Mouse (Mus musculus): ENCODE measurements around the gene Zfp618. TPM values are rescaled to one million over a fixed set of nuclear protein-coding genes. Genes with fewer than 3 reads are reported as not detected.

The Zfp618 gene
- polyA plus RNA-seq, 1 experiment from 2014 or later = 32.7 TPM

- Histone ChIP-seq H3K27ac (no peak overlapping the region), H3K36me3 (peaks cover 14% of the 10 kb centered on the region), H3K4me1 (replicated peaks) (peaks cover 22% of the 10 kb centered on the region), H3K27me3 (ENCODE audit: insufficient read depth, poor library complexity, severe bottlenecking) (no peaks in the 10 kb centered on the region), H3K9me3 (no peaks in the 10 kb centered on the region), H3K4me3 (no peak overlapping the region)
- WGBS = 91% methylated on average over 10 of the region's 10 CpGs
- no peak for DNase-seq (ENCODE audit: low spot score)
Measured at GRCm38 (mm10) chr4:63038937-63039336, 73.6 kb downstream of the Zfp618 start.

DNA sequence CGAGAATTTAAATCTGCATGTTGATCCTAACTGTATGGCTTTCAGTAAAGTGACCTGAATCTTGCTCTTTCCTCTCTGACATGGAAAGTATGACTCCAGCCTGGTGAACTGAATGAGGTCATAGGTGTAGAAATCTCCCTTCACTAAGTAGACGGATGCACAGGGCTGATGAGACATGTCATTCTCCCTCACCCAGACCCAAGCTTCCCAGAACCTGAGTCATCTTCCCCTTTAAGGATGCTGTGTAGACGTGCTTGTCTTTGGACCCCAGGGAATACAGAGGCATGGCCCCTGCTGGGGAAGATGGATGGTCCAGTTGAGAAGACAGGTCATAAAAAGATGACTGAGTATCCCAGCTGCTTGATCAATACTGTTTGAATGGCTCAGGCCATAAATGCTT is 83.2 kb downstream of the Zfp618 start:
- no peak for DNase-seq (ENCODE audit: low spot score)
- no peak overlapping the region for H3K27ac ChIP-seq
- 81% methylated on average over 3 of the region's 3 CpGs for WGBS
- no peaks in the 10 kb centered on the region for H3K27me3 ChIP-seq (ENCODE audit: insufficient read depth, poor library complexity, severe bottlenecking)
- peaks cover 22% of the 10 kb centered on the region for H3K4me1 ChIP-seq (replicated peaks)
- 0 out of 2 replicates have a peak, but pooled peaks cover 3% of the 10 kb centered on the region for H3K9me3 ChIP-seq
- no peak overlapping the region for H3K4me3 ChIP-seq
- H3K36me3 ChIP-seq = peaks cover 10% of the 10 kb centered on the region

GRCm38 (mm10) chr4:63049596-63050318 is 84.4 kb downstream of the Zfp618 start:
- DNase-seq (ENCODE audit: low spot score) = no peak
- H3K9me3 ChIP-seq = 0 out of 2 replicates have a peak, but pooled peaks cover 3% of the 10 kb centered on the region
- H3K4me3 ChIP-seq = no peak overlapping the region
- peaks cover 22% of the 10 kb centered on the region for H3K4me1 ChIP-seq (replicated peaks)
- peaks cover 10% of the 10 kb centered on the region for H3K36me3 ChIP-seq
- 0 out of 2 replicates have a peak overlapping the region, but pooled peaks have one; percentile 1 for H3K27ac ChIP-seq
- no peaks in the 10 kb centered on the region for H3K27me3 ChIP-seq (ENCODE audit: insufficient read depth, poor library complexity, severe bottlenecking)

- Histone ChIP-seq H3K27me3 (ENCODE audit: insufficient read depth, poor library complexity, severe bottlenecking) (no peaks in the 10 kb centered on the region), H3K4me1 (replicated peaks) (peaks cover 22% of the 10 kb centered on the region), H3K4me3 (no peak overlapping the region), H3K27ac (no peak overlapping the region), H3K9me3 (0 out of 2 replicates have a peak, but pooled peaks cover 3% of the 10 kb centered on the region), H3K36me3 (peaks cover 10% of the 10 kb centered on the region)
- no peak for DNase-seq (ENCODE audit: low spot score)
- 86% methylated on average over 4 of the region's 4 CpGs for WGBS
Measured at GRCm38 (mm10) chr4:63050319-63050676, 84.9 kb downstream of the Zfp618 start.

DNA sequence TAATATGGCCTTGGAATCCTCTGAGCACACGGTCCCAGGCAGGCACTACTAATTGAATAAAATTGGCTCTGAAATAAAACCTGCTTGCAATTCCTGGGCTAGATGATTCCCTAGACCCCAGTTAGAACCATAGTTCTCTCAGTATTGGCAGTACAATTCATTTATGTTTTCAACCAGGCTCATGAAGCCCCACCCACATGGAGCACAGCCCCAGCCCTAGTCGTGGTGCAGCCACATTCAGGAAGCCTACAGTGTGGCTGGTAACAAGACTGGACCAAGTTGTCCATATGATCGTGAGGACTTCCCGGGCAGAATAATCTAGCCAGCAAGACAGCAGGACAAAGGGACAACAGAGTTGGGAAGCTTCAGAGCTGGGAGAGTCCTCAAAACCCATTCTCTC is 85.6 kb downstream of the Zfp618 start:
- 86% methylated on average over 4 of the region's 4 CpGs for WGBS
- peaks cover 22% of the 10 kb centered on the region for H3K4me1 ChIP-seq (replicated peaks)
- H3K27ac ChIP-seq = no peak overlapping the region
- no peak overlapping the region for H3K4me3 ChIP-seq
- peaks cover 10% of the 10 kb centered on the region for H3K36me3 ChIP-seq
- no peaks in the 10 kb centered on the region for H3K27me3 ChIP-seq (ENCODE audit: insufficient read depth, poor library complexity, severe bottlenecking)
- DNase-seq (ENCODE audit: low spot score) = no peak
- 0 out of 2 replicates have a peak, but pooled peaks cover 3% of the 10 kb centered on the region for H3K9me3 ChIP-seq

DNA sequence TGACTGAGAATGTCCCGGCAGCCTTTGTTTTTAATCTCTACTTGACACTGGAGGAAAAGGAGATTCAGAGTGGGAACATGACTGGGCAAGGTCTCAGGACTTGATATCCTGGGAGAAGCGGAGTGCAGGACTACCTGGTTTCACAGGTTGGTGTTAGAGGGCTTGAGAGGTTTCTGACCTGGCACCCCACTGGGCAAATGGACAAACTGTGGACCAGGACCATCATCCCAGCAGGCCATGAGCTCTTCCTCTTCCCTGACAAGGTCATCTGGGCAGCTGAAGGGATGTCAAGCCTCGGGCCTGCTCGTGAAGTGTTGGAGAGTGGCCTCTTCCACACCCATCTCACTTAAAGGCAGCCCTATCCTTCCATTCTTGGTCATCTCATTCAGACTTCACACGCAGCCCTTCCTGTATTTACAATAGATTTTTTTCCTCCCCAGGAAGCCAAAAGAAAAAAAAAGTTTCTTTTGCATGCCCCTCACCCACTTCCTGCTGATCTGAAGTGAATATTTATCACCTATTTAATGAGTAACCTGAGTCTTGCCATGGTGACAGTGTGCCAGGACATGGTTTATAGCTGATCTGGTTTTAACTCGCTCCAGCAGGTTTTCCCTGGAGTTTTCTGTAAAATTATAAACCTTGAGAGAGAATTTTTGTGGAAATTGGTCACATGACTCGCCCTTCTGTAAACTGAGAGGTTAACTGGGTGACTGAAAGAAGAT is 86.7 kb downstream of the Zfp618 start:
- Histone ChIP-seq H3K9me3 (0 out of 2 replicates have a peak, but pooled peaks cover 3% of the 10 kb centered on the region), H3K36me3 (peaks cover 10% of the 10 kb centered on the region), H3K4me3 (no peak overlapping the region), H3K4me1 (replicated peaks) (peaks cover 32% of the 10 kb centered on the region), H3K27ac (no peak overlapping the region), H3K27me3 (ENCODE audit: insufficient read depth, poor library complexity, severe bottlenecking) (no peaks in the 10 kb centered on the region)
- DNase-seq (ENCODE audit: low spot score) = no peak
- WGBS = 66% methylated on average over 7 of the region's 7 CpGs

DNA sequence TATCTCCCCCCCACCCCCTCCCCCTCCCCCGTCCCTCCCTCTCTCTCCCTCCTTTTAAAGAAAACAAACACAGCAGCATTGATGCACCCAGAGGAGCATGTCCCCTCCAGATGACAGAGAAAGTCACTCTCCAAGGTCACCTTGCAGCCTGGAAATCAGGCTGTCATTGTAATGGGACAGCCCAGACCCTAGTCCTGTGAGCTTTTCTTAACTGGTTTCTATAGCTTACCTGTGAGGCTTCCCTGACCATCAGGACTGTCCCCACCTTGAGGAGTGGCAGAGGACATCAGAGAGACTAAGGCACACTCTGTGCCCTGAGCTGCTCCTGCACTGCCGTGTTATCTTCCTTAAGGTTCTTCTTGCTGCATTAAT is 87.3 kb downstream of the Zfp618 start:
- Histone ChIP-seq H3K27ac (no peak overlapping the region), H3K27me3 (ENCODE audit: insufficient read depth, poor library complexity, severe bottlenecking) (no peaks in the 10 kb centered on the region), H3K4me1 (replicated peaks) (peaks cover 32% of the 10 kb centered on the region), H3K9me3 (no peaks in the 10 kb centered on the region), H3K4me3 (no peak overlapping the region), H3K36me3 (peaks cover 5% of the 10 kb centered on the region; the same call in 1 of the 2 replicates)
- no peak for DNase-seq (ENCODE audit: low spot score)
- WGBS = 49% methylated on average over 2 of the region's 2 CpGs

DNA sequence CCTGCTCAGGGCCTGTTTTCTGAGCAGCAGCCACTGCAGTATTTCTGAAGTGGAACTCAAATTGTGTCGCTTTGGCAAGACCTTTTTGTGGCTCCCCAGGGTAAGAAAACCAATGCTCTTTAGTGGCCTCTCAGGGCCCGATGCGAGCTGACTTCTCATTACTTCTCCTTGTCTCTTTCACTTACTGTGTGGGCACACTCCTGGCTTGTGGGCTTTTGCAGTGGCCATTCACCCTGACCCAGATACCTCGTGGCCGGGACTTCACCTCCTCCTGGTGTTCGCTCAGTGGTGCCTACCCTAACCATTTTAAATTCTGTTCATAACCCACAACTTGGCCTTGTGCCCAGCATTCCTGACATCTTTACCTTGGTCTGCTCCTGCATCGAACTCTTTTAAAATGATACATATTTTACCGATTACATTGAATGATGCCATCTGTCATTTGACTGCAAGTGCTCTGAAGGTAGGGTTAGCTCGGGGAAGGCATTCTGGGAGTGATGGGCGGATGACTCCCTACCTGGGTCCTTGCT is 89.9 kb downstream of the Zfp618 start:
- H3K4me1 ChIP-seq (replicated peaks) = peaks cover 31% of the 10 kb centered on the region
- H3K4me3 ChIP-seq = no peak overlapping the region
- no peaks in the 10 kb centered on the region for H3K36me3 ChIP-seq
- no peak for DNase-seq (ENCODE audit: low spot score)
- H3K27ac ChIP-seq = no peak overlapping the region
- WGBS = 93% methylated on average over 10 of the region's 10 CpGs
- no peaks in the 10 kb centered on the region for H3K9me3 ChIP-seq
- no peaks in the 10 kb centered on the region for H3K27me3 ChIP-seq (ENCODE audit: insufficient read depth, poor library complexity, severe bottlenecking)

DNA sequence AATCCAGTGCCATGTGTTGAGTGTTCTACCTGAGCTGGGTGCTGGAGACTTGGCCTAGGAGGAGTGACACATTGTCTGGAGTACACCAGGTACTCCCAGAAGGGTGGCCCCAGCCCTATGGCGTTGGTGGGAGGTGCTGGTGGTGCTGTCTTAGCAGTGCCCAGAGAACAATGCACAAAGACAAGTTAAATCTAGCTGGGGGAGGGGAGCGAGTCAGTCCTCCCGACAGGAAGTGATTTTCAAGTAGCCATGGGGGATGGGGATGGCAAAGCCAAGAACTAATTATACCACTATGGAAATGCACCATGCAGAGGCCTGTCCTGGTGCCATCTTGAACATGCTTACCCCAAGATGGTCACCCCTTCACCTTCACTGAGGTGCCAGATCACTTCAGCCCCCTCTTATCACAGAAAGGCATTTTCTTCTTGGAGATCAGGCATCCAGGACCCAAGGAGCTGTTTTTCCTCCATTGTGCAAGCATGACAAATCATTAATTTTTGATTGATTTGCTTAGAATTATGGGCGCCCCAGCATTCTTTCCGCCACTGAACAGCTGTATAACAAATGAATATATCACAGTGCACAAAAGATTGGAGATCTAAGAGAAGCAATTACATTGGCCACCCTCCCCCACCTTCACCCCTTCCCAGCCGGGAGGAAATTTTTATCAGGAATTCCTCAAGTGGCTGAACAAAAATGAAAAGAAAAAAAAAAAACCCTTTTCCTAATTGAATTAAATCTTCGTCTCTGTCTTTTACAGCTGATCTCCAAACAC is 91.5 kb downstream of the Zfp618 start:
- Histone ChIP-seq H3K36me3 (peaks cover 7% of the 10 kb centered on the region), H3K9me3 (no peaks in the 10 kb centered on the region), H3K4me3 (no peak overlapping the region), H3K27ac (peak overlapping the region; percentile 84), H3K27me3 (ENCODE audit: insufficient read depth, poor library complexity, severe bottlenecking) (no peaks in the 10 kb centered on the region), H3K4me1 (replicated peaks) (peaks cover 34% of the 10 kb centered on the region)
- DNase-seq (ENCODE audit: low spot score) = peak; percentile 58
- WGBS = 30% methylated on average over 7 of the region's 7 CpGs

DNA sequence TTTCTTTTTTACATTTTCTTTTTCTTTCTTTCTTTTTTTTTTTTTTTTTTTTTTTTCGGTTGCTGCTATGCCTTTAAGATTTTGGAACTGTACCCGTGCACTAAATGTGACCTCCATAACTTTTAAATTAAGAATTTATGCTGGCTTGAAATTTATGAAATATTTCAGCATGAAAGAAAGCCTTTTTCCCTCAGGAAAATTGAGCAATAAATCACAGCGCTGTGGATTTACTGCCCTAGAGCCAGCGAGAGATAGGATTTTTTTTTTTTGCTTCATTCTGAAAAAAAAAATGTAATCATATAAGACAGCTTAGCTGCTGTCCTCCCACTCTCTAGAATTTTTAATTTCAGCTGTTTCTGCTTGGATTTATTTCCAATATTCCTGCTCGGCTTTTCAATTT is 92.2 kb downstream of the Zfp618 start:
- H3K27me3 ChIP-seq (ENCODE audit: insufficient read depth, poor library complexity, severe bottlenecking) = no peaks in the 10 kb centered on the region
- 82% methylated on average over 5 of the region's 5 CpGs for WGBS
- no peak overlapping the region for H3K27ac ChIP-seq
- H3K9me3 ChIP-seq = no peaks in the 10 kb centered on the region
- no peak overlapping the region for H3K4me3 ChIP-seq
- peaks cover 30% of the 10 kb centered on the region for H3K4me1 ChIP-seq (replicated peaks)
- peaks cover 14% of the 10 kb centered on the region for H3K36me3 ChIP-seq
- DNase-seq (ENCODE audit: low spot score) = no peak

DNA sequence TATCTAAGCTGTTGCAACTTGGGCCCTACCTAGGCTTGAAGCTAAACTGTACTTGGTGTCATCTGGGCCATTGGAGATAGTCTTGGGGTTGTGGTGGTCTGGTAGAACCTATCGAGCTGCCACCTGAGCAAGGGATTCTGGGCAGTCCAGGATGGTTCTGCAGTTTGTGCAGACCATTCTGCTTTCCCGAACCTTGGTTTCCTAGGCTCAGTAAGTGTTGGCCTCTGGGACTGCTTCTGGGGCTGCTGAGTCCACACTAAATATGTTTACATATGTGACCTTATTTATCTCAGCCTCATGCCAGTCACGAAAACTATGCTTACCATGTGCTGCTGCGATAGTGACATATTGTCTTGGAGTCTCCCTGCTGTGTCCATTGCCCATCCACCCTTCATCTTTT is 93.3 kb downstream of the Zfp618 start:
- no peak overlapping the region for H3K4me3 ChIP-seq
- no peak for DNase-seq (ENCODE audit: low spot score)
- H3K27ac ChIP-seq = no peak overlapping the region; the same call in 1 of the 2 replicates
- peaks cover 25% of the 10 kb centered on the region for H3K36me3 ChIP-seq
- H3K4me1 ChIP-seq (replicated peaks) = peaks cover 24% of the 10 kb centered on the region
- no peaks in the 10 kb centered on the region for H3K27me3 ChIP-seq (ENCODE audit: insufficient read depth, poor library complexity, severe bottlenecking)
- H3K9me3 ChIP-seq = no peaks in the 10 kb centered on the region
- 91% methylated on average over 4 of the region's 4 CpGs for WGBS

DNA sequence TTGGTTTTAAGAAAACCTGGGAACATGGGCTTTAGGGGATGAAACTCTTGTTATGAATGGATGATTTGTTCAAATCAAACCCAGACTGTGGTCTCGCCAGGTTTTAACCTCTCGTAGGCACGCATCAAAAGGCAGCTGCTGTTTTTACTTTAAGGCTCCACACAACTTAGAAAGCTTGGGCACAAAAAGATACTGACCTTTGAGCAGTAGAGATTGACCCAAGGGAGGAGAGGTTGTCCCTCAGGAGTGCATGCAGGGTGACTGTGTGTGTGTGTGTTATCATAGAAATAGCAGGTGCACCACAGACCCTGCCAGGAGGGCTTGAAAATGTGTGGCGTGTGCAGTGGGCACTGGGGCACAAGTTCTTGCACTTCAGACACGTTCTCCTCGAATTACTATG is 95.0 kb downstream of the Zfp618 start:
- 88% methylated on average over 6 of the region's 6 CpGs for WGBS
- DNase-seq (ENCODE audit: low spot score) = no peak
- Histone ChIP-seq H3K27me3 (ENCODE audit: insufficient read depth, poor library complexity, severe bottlenecking) (no peaks in the 10 kb centered on the region), H3K4me3 (no peak overlapping the region), H3K4me1 (replicated peaks) (peaks cover 24% of the 10 kb centered on the region), H3K9me3 (no peaks in the 10 kb centered on the region), H3K36me3 (peaks cover 27% of the 10 kb centered on the region), H3K27ac (0 out of 2 replicates have a peak overlapping the region, but pooled peaks have one; percentile 29)
